Mouse (Mus musculus): ENCODE data around the gene Cntn1. TPM values are rescaled to one million over a fixed set of nuclear protein-coding genes. Genes with fewer than 3 reads are reported as not detected.
A peak's percentile ranks its signal among the peaks of the same experiment; 100 is the strongest.

Gene Cntn1
- polyA plus RNA-seq, 1 experiment from 2014 or later: 5.6 TPM

DNA sequence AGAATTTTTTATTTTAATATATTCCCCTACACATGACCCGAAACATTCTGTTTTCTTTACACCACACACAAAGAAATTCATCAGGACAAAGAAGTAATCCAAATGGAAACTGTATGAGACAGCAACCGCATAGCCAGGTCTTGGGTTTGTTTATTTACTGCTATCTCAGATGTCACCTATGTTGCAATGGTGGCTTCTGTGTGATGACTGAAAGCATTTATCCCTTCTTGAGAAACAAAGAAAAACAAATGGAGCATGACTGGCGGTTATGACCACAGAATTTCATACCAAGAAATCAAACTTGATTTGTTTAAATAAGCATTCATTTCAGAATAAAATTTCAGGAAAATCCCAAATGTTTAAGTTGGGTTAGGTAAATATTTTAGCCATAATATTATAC is 245.5 kb downstream of the Cntn1 start:
- no peak for ATAC-seq (ENCODE audit: low read depth)
- no peaks in the 10 kb centered on the region for H3K27me3 ChIP-seq (replicated peaks; ENCODE audit: control insufficient read depth, insufficient read depth, low read length)
- 66% methylated on average over 3 of the region's 3 CpGs for WGBS
- H3K36me3 ChIP-seq (ENCODE audit: control insufficient read depth, insufficient read depth, low read length): no peaks in the 10 kb centered on the region
- no peak overlapping the region for H3K9ac ChIP-seq (ENCODE audit: low read depth, low read length)
- no peak overlapping the region for H3K4me3 ChIP-seq (ENCODE audit: low read depth, low read length)
- no peaks in the 10 kb centered on the region for H3K9me3 ChIP-seq (ENCODE audit: control insufficient read depth, low read length)
- DNase-seq (ENCODE audit: low spot score): no peak
- H3K4me1 ChIP-seq (ENCODE audit: control insufficient read depth, insufficient read depth, low read length): no peaks in the 10 kb centered on the region; the same call in 1 of the 2 replicates
- H3K27ac ChIP-seq (replicated peaks; ENCODE audit: low read depth, low read length): no peak overlapping the region
- H3K4me2 ChIP-seq (ENCODE audit: low read depth, low read length): no peak overlapping the region

DNA sequence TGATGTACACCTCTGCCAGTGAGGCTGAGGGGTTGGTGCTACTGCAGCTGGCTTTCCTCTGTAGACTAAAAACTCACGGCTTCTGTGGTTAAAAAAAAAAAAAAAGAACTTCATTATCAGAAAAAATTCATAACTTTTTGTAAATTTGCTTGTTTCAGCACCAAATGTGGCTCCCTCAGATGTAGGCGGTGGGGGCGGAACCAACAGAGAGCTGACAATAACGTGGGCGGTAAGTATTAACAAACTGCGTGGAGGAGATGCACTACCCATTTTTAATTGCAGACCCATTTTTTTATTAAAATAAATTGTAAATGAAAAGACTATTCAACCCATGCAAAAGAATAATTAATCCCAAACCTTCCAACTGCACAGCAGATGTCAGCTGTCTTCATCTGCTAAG is 251.8 kb downstream of the Cntn1 start:
- no peak overlapping the region for H3K9ac ChIP-seq (ENCODE audit: low read depth, low read length)
- no peak overlapping the region for H3K4me2 ChIP-seq (ENCODE audit: low read depth, low read length)
- no peaks in the 10 kb centered on the region for H3K9me3 ChIP-seq (ENCODE audit: control insufficient read depth, low read length)
- ATAC-seq (ENCODE audit: low read depth) (no peak), DNase-seq (ENCODE audit: low spot score) (no peak)
- no peak overlapping the region for H3K4me3 ChIP-seq (ENCODE audit: low read depth, low read length)
- no peaks in the 10 kb centered on the region for H3K27me3 ChIP-seq (replicated peaks; ENCODE audit: control insufficient read depth, insufficient read depth, low read length)
- WGBS: 85% methylated on average over 6 of the region's 6 CpGs
- no peak overlapping the region for H3K27ac ChIP-seq (replicated peaks; ENCODE audit: low read depth, low read length)
- H3K4me1 ChIP-seq (ENCODE audit: control insufficient read depth, insufficient read depth, low read length): 0 out of 2 replicates have a peak, but pooled peaks cover 4% of the 10 kb centered on the region
- no peaks in the 10 kb centered on the region for H3K36me3 ChIP-seq (ENCODE audit: control insufficient read depth, insufficient read depth, low read length)

DNA sequence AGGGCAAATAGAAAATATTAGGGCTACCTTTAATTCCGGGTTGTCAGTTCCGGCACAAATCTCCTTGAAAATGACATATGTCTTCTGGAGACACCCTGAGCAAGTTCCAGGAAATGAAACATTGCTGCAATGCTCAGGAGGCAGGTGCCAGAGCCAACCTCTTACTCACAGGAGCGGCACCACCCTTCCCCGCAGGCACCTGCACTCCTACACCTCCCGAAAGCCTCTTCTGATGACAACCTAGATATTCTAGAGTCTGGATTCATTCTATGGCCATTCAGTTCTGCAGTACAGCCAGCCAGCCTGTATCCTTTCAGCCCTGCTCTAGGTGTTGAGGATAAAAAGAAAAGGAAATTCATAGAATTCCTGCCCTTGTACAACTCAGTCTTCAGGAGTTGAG is 253.3 kb downstream of the Cntn1 start:
- no peak for ATAC-seq (ENCODE audit: low read depth)
- no peak overlapping the region for H3K4me2 ChIP-seq (ENCODE audit: low read depth, low read length)
- H3K9me3 ChIP-seq (ENCODE audit: control insufficient read depth, low read length): no peaks in the 10 kb centered on the region
- H3K9ac ChIP-seq (ENCODE audit: low read depth, low read length): no peak overlapping the region
- WGBS: 72% methylated on average over 5 of the region's 5 CpGs
- H3K27ac ChIP-seq (replicated peaks; ENCODE audit: low read depth, low read length): no peak overlapping the region
- no peaks in the 10 kb centered on the region for H3K36me3 ChIP-seq (ENCODE audit: control insufficient read depth, insufficient read depth, low read length)
- DNase-seq (ENCODE audit: low spot score): peak; percentile 4
- no peak overlapping the region for H3K4me3 ChIP-seq (ENCODE audit: low read depth, low read length)
- H3K27me3 ChIP-seq (replicated peaks; ENCODE audit: control insufficient read depth, insufficient read depth, low read length): no peaks in the 10 kb centered on the region
- 0 out of 2 replicates have a peak, but pooled peaks cover 4% of the 10 kb centered on the region for H3K4me1 ChIP-seq (ENCODE audit: control insufficient read depth, insufficient read depth, low read length)

DNA sequence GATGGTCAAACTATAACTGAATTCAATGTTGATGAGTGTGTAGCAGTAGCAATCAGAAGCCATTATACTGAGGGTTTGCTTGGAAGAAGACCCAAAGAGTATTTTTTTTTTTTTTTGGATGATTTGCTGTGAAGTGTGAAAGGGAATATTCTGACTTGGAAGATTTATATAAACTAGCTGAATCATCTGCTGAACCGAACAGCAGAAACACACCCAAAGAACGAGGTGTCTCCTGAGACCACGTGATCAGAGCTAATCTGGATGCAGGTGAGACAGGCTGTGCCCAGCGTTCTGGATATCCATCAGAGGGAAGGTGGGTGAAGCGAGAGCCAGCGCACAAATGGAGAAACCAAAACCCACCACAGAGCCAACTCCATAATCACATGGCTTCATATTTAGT is 271.0 kb downstream of the Cntn1 start:
- H3K27ac ChIP-seq (replicated peaks; ENCODE audit: low read depth, low read length): no peak overlapping the region
- 90% methylated on average over 6 of the region's 6 CpGs for WGBS
- H3K27me3 ChIP-seq (replicated peaks; ENCODE audit: control insufficient read depth, insufficient read depth, low read length): no peaks in the 10 kb centered on the region
- no peak overlapping the region for H3K4me2 ChIP-seq (ENCODE audit: low read depth, low read length)
- no peak for DNase-seq (ENCODE audit: low spot score)
- no peak overlapping the region for H3K9ac ChIP-seq (ENCODE audit: low read depth, low read length)
- H3K36me3 ChIP-seq (ENCODE audit: control insufficient read depth, insufficient read depth, low read length): no peaks in the 10 kb centered on the region
- no peak overlapping the region for H3K4me3 ChIP-seq (ENCODE audit: low read depth, low read length)
- no peaks in the 10 kb centered on the region for H3K4me1 ChIP-seq (ENCODE audit: control insufficient read depth, insufficient read depth, low read length)
- ATAC-seq (ENCODE audit: low read depth): no peak
- H3K9me3 ChIP-seq (ENCODE audit: control insufficient read depth, low read length): no peaks in the 10 kb centered on the region

DNA sequence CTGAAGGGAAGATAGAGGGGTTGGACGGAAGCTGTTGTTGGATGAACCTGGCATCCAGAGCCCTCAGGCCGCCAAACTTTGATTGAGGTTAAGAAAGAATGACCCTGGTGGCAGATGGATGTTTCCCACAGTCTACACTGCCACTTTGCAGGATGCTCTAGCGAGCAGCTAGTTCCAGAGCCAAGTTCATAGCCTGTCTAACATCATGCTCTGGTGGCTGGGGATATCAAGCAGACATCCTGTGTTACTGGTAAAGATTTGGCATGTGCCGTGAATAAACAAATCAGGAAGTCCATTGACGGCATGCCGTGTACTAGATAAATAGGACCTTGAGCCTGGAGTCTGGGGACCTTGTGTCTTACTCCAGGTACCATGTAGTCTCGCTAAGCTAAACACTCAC is 276.1 kb downstream of the Cntn1 start:
- ATAC-seq (ENCODE audit: low read depth) (no peak), DNase-seq (ENCODE audit: low spot score) (no peak)
- Histone ChIP-seq H3K9ac (ENCODE audit: low read depth, low read length) (no peak overlapping the region), H3K27me3 (replicated peaks; ENCODE audit: control insufficient read depth, insufficient read depth, low read length) (no peaks in the 10 kb centered on the region), H3K36me3 (ENCODE audit: control insufficient read depth, insufficient read depth, low read length) (no peaks in the 10 kb centered on the region), H3K4me3 (ENCODE audit: low read depth, low read length) (no peak overlapping the region), H3K4me1 (ENCODE audit: control insufficient read depth, insufficient read depth, low read length) (no peaks in the 10 kb centered on the region), H3K9me3 (ENCODE audit: control insufficient read depth, low read length) (no peaks in the 10 kb centered on the region), H3K4me2 (ENCODE audit: low read depth, low read length) (no peak overlapping the region), H3K27ac (replicated peaks; ENCODE audit: low read depth, low read length) (no peak overlapping the region)
- WGBS: 66% methylated on average over 7 of the region's 7 CpGs

DNA sequence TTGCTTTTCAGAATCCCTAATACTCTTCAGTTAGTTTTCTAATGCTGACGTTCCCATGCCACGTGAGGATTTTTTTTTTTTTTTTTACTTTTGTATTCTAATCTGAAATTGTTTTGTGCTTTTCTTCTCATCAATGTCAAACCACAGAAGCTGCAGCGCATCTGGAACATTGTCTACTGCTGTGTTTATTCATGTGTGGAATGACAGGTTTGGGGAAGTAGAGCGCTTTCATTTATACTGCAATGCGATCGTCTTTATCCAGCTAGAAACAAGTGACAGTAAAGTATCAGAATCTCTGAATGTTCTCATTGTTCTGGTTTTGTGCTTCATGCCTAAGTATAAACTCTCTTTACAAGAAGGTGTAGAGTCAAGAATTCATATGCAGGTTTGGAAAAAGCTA is 289.3 kb downstream of the Cntn1 start:
- ATAC-seq (ENCODE audit: low read depth) (no peak), DNase-seq (ENCODE audit: low spot score) (no peak)
- H3K4me2 ChIP-seq (ENCODE audit: low read depth, low read length): no peak overlapping the region
- H3K4me3 ChIP-seq (ENCODE audit: low read depth, low read length): no peak overlapping the region
- WGBS: 79% methylated on average over 6 of the region's 6 CpGs
- no peak overlapping the region for H3K9ac ChIP-seq (ENCODE audit: low read depth, low read length)
- H3K9me3 ChIP-seq (ENCODE audit: control insufficient read depth, low read length): 0 out of 2 replicates have a peak, but pooled peaks cover 4% of the 10 kb centered on the region
- H3K36me3 ChIP-seq (ENCODE audit: control insufficient read depth, insufficient read depth, low read length): no peaks in the 10 kb centered on the region
- no peak overlapping the region for H3K27ac ChIP-seq (replicated peaks; ENCODE audit: low read depth, low read length)
- no peaks in the 10 kb centered on the region for H3K4me1 ChIP-seq (ENCODE audit: control insufficient read depth, insufficient read depth, low read length)
- no peaks in the 10 kb centered on the region for H3K27me3 ChIP-seq (replicated peaks; ENCODE audit: control insufficient read depth, insufficient read depth, low read length)

DNA sequence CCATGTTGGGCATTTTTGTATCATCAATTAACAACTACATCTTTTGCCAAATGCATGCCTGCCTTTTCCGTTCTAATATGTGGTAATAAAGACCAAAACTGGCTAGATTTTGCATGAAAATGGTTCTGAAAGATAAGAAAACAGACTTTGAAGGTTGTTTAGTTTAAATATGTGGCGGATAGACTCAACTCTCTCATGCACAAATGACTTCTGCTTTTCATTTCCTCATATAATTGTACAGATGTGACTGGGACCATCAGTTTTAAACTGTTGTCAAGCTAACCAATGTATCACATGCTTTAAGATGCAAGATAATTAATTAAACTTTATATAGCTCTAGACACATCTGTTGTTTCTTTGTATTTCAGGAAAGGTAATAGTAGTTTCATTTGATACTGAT is 290.5 kb downstream of the Cntn1 start:
- Histone ChIP-seq H3K4me3 (ENCODE audit: low read depth, low read length) (no peak overlapping the region), H3K9me3 (ENCODE audit: control insufficient read depth, low read length) (0 out of 2 replicates have a peak, but pooled peaks cover 4% of the 10 kb centered on the region), H3K4me1 (ENCODE audit: control insufficient read depth, insufficient read depth, low read length) (no peaks in the 10 kb centered on the region), H3K36me3 (ENCODE audit: control insufficient read depth, insufficient read depth, low read length) (no peaks in the 10 kb centered on the region), H3K27ac (replicated peaks; ENCODE audit: low read depth, low read length) (no peak overlapping the region), H3K4me2 (ENCODE audit: low read depth, low read length) (no peak overlapping the region), H3K9ac (ENCODE audit: low read depth, low read length) (no peak overlapping the region), H3K27me3 (replicated peaks; ENCODE audit: control insufficient read depth, insufficient read depth, low read length) (no peaks in the 10 kb centered on the region)
- DNase-seq (ENCODE audit: low spot score) (no peak), ATAC-seq (ENCODE audit: low read depth) (no peak)
- 74% methylated on average over 2 of the region's 2 CpGs for WGBS

DNA sequence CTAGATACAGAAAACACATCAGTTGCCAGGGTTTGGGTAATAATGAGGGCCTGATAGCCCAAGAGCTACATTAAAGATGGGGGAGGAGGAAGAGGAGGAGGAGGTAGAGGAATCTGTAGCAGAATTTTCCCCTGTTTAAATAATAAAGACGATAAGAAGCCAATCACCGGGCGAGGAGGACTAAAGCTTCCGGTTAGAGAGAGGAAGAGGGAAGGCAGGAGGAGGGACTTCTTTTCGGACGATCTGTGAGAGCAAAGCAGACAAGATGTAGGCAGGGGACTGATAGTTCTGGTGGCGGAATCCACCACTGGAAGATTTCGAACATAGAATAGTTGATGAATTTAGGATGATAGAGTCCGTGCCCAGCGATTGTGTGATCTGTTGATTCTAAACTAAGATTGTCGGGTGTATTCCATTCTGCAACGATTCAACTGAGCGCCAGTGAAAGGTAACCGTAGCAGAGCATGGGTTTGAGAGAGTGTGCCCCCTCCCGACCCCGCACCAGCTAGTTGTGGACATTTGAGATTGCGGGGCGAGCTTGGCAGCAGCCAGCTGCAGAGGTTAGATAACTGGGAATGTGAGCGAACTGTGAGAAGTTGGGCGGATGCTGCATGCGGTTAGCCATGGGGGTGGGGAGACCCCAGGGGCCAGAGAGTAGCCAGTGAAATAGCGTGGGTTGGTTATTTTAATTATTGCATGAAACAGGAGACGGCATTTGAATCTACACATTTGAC is 293.3 kb downstream of the Cntn1 start:
- WGBS: 78% methylated on average over 23 of the region's 23 CpGs
- no peaks in the 10 kb centered on the region for H3K27me3 ChIP-seq (replicated peaks; ENCODE audit: control insufficient read depth, insufficient read depth, low read length)
- ATAC-seq (ENCODE audit: low read depth) (no peak), DNase-seq (ENCODE audit: low spot score) (no peak)
- no peak overlapping the region for H3K27ac ChIP-seq (replicated peaks; ENCODE audit: low read depth, low read length)
- H3K4me2 ChIP-seq (ENCODE audit: low read depth, low read length): no peak overlapping the region
- 0 out of 2 replicates have a peak, but pooled peaks cover 4% of the 10 kb centered on the region for H3K9me3 ChIP-seq (ENCODE audit: control insufficient read depth, low read length)
- no peaks in the 10 kb centered on the region for H3K36me3 ChIP-seq (ENCODE audit: control insufficient read depth, insufficient read depth, low read length)
- no peaks in the 10 kb centered on the region; the same call in 1 of the 2 replicates for H3K4me1 ChIP-seq (ENCODE audit: control insufficient read depth, insufficient read depth, low read length)
- H3K4me3 ChIP-seq (ENCODE audit: low read depth, low read length): 0 out of 2 replicates have a peak overlapping the region, but pooled peaks have one; percentile 4
- no peak overlapping the region for H3K9ac ChIP-seq (ENCODE audit: low read depth, low read length)

DNA sequence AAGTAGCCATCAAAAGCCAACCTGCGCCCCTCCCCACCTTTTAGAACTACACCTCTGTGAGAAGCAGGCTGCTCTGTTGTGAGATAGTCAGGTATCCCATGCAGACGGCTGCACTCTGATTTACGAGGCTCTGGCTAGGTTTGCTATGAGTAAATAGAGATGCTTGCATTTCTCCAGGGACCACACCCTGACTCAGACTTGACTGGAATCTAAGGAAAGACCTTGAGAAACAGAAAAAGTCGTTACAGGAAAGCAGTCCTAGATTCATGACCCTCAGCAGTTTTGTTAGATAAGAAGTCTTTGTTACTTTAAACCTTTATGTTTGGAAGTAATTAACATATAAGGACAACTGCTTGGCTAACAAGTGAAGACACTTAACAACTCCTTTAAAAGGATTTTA is 296.5 kb downstream of the Cntn1 start:
- Histone ChIP-seq H3K27ac (replicated peaks; ENCODE audit: low read depth, low read length) (no peak overlapping the region), H3K4me3 (ENCODE audit: low read depth, low read length) (no peak overlapping the region), H3K9ac (ENCODE audit: low read depth, low read length) (no peak overlapping the region), H3K27me3 (replicated peaks; ENCODE audit: control insufficient read depth, insufficient read depth, low read length) (no peaks in the 10 kb centered on the region), H3K4me1 (ENCODE audit: control insufficient read depth, insufficient read depth, low read length) (no peaks in the 10 kb centered on the region; the same call in 1 of the 2 replicates), H3K4me2 (ENCODE audit: low read depth, low read length) (no peak overlapping the region), H3K9me3 (ENCODE audit: control insufficient read depth, low read length) (0 out of 2 replicates have a peak, but pooled peaks cover 3% of the 10 kb centered on the region), H3K36me3 (ENCODE audit: control insufficient read depth, insufficient read depth, low read length) (no peaks in the 10 kb centered on the region)
- DNase-seq (ENCODE audit: low spot score): no peak
- ATAC-seq (ENCODE audit: low read depth): no peak
- 52% methylated on average over 4 of the region's 4 CpGs for WGBS

Measured in embryonic facial prominence, embryonic 14.5 days (tissue).